Mouse (Mus musculus) liver, embryonic 15.5 days (tissue): ENCODE data around the gene Srrm3. TPM values are rescaled to one million over a fixed set of nuclear protein-coding genes. Genes with fewer than 3 reads are reported as not detected.

Experiments
- ATAC-seq: fragments of 200-750 bp; cut with Nextera tagmentation; 2 replicates; pipeline ENCODE4 v1.8.0; 2017; ENCODE audit warnings: moderate number of reproducible peaks, mild to moderate bottlenecking, moderate library complexity; ENCODE audit not compliant: insufficient read depth
- H3K27ac ChIP-seq: fragments of 300-500 bp; sonication (generic); replicated peaks from 2 replicates; pipeline ENCODE4 v1.5.1; 2015; ENCODE audit warnings: mild to moderate bottlenecking, inconsistent platforms
- H3K27me3 ChIP-seq: fragments of 300-500 bp; sonication (generic); 2 replicates; pipeline ENCODE4 v1.6.1; 2015; ENCODE audit warnings: mild to moderate bottlenecking, inconsistent platforms
- H3K36me3 ChIP-seq: fragments of 300-500 bp; sonication (generic); replicated peaks from 2 replicates; pipeline ENCODE4 v1.6.1; 2015; ENCODE audit warnings: moderate library complexity, mild to moderate bottlenecking, inconsistent platforms
- H3K4me1 ChIP-seq: fragments of 300-500 bp; sonication (generic); replicated peaks from 2 replicates; pipeline ENCODE4 v1.6.1; 2015; ENCODE audit warnings: inconsistent platforms
- H3K4me2 ChIP-seq: fragments of 300-500 bp; sonication (generic); 2 replicates; pipeline ENCODE4 v1.6.1; 2015; ENCODE audit warnings: moderate library complexity, mild to moderate bottlenecking, inconsistent platforms
- H3K4me3 ChIP-seq: fragments of 300-500 bp; sonication (generic); replicated peaks from 2 replicates; pipeline ENCODE4 v1.5.1; 2015; ENCODE audit warnings: mild to moderate bottlenecking, inconsistent platforms
- H3K9ac ChIP-seq: fragments of 300-500 bp; sonication (generic); 2 replicates; pipeline ENCODE4 v1.6.1; 2015; ENCODE audit warnings: moderate library complexity, mild to moderate bottlenecking, inconsistent platforms
- H3K9me3 ChIP-seq: fragments of 300-500 bp; sonication (generic); replicated peaks from 2 replicates; pipeline ENCODE4 v1.6.1; 2016; ENCODE audit warnings: inconsistent platforms
- WGBS: fragments of 180-500 bp; shearing (Covaris S2); methylation state at CpG from one replicate; pipeline ENCODE4 v1.1.7; 2015; ENCODE audit warnings: mixed read lengths; ENCODE audit not compliant: insufficient replicate concordance; 5-methylcytosine and 5-hydroxymethylcytosine counted together
- polyA plus RNA-seq: library from polyadenylated mRNA; unstranded; fragments of >200 nt; fragmentation: Nextera tagmentation; extraction: Ambion mirVana; gene quantifications from 2 replicates; pipeline ENCODE4 v1.2.1, GENCODE M21; 2015

The Srrm3 gene
- polyA plus RNA-seq, 1 experiment from 2014 or later = 0.02 TPM

- no peaks in the 10 kb centered on the region for H3K9me3 ChIP-seq
- no peak overlapping the region for H3K9ac ChIP-seq
- H3K4me3 ChIP-seq = no peak overlapping the region
- no peak overlapping the region for H3K4me2 ChIP-seq
- WGBS = 64% methylated on average over 5 of the region's 5 CpGs
- H3K36me3 ChIP-seq = no peaks in the 10 kb centered on the region
- no peaks in the 10 kb centered on the region; the same call in 1 of the 2 replicates for H3K4me1 ChIP-seq
- no peak overlapping the region for H3K27ac ChIP-seq
- ATAC-seq = no peak
- H3K27me3 ChIP-seq = peaks cover 86% of the 10 kb centered on the region
Observed at GRCm38 (mm10) chr5:135870505-135870904, 63.8 kb downstream of the Srrm3 start.

- H3K27ac ChIP-seq = no peak overlapping the region
- peaks cover 62% of the 10 kb centered on the region for H3K27me3 ChIP-seq
- ATAC-seq = no peak
- no peak overlapping the region for H3K4me2 ChIP-seq
- peaks cover 8% of the 10 kb centered on the region for H3K4me1 ChIP-seq
- 10% methylated on average over 16 of the region's 16 CpGs for WGBS
- H3K9me3 ChIP-seq = no peaks in the 10 kb centered on the region
- no peak overlapping the region for H3K9ac ChIP-seq
- no peak overlapping the region for H3K4me3 ChIP-seq
- H3K36me3 ChIP-seq = no peaks in the 10 kb centered on the region
Observed at GRCm38 (mm10) chr5:135872996-135873395, 66.3 kb downstream of the Srrm3 start.

- H3K27ac ChIP-seq = no peak overlapping the region
- WGBS = 29% methylated on average over 9 of the region's 9 CpGs
- no peak for ATAC-seq
- peaks cover 9% of the 10 kb centered on the region; the same call in 1 of the 2 replicates for H3K4me1 ChIP-seq
- H3K4me3 ChIP-seq = no peak overlapping the region
- H3K9ac ChIP-seq = no peak overlapping the region
- H3K36me3 ChIP-seq = no peaks in the 10 kb centered on the region
- H3K4me2 ChIP-seq = no peak overlapping the region
- no peaks in the 10 kb centered on the region for H3K9me3 ChIP-seq
- peaks cover 54% of the 10 kb centered on the region for H3K27me3 ChIP-seq
Observed at GRCm38 (mm10) chr5:135873753-135874152, 67.1 kb downstream of the Srrm3 start.

- Histone ChIP-seq H3K27me3 (peaks cover 23% of the 10 kb centered on the region), H3K36me3 (no peaks in the 10 kb centered on the region), H3K4me3 (no peak overlapping the region), H3K27ac (no peak overlapping the region), H3K9ac (no peak overlapping the region), H3K9me3 (no peaks in the 10 kb centered on the region), H3K4me1 (peaks cover 13% of the 10 kb centered on the region), H3K4me2 (peak overlapping the region; percentile 54)
- ATAC-seq = no peak
- WGBS = 9% methylated on average over 8 of the region's 8 CpGs
Observed at GRCm38 (mm10) chr5:135877180-135877579, 70.5 kb downstream of the Srrm3 start.

GRCm38 (mm10) chr5:135877831-135878231 is 71.1 kb downstream of the Srrm3 start:
- H3K4me3 ChIP-seq = peak overlapping the region; percentile 38
- H3K4me1 ChIP-seq = peaks cover 13% of the 10 kb centered on the region
- H3K27ac ChIP-seq = no peak overlapping the region
- H3K27me3 ChIP-seq = peaks cover 16% of the 10 kb centered on the region
- H3K4me2 ChIP-seq = peak overlapping the region; percentile 54
- under 1% methylated on average over 16 of the region's 16 CpGs for WGBS
- H3K9ac ChIP-seq = no peak overlapping the region
- no peak for ATAC-seq
- H3K36me3 ChIP-seq = no peaks in the 10 kb centered on the region
- H3K9me3 ChIP-seq = no peaks in the 10 kb centered on the region

GRCm38 (mm10) chr5:135879449-135880158 is 72.9 kb downstream of the Srrm3 start:
- no peaks in the 10 kb centered on the region for H3K36me3 ChIP-seq
- H3K4me3 ChIP-seq = no peak overlapping the region
- ATAC-seq = no peak
- H3K4me1 ChIP-seq = peaks cover 13% of the 10 kb centered on the region
- no peak overlapping the region for H3K9ac ChIP-seq
- 43% methylated on average over 13 of the region's 13 CpGs for WGBS
- no peak overlapping the region for H3K4me2 ChIP-seq
- peaks cover 8% of the 10 kb centered on the region for H3K27me3 ChIP-seq
- H3K9me3 ChIP-seq = no peaks in the 10 kb centered on the region
- no peak overlapping the region for H3K27ac ChIP-seq

- Histone ChIP-seq H3K27me3 (peaks cover 49% of the 10 kb centered on the region), H3K9ac (no peak overlapping the region), H3K27ac (no peak overlapping the region), H3K4me2 (no peak overlapping the region), H3K4me3 (no peak overlapping the region), H3K4me1 (peaks cover 4% of the 10 kb centered on the region; the same call in 1 of the 2 replicates), H3K9me3 (no peaks in the 10 kb centered on the region), H3K36me3 (no peaks in the 10 kb centered on the region)
- 58% methylated on average over 6 of the region's 6 CpGs for WGBS
- no peak for ATAC-seq
Observed at GRCm38 (mm10) chr5:135884641-135885040, 78.0 kb downstream of the Srrm3 start.

- Histone ChIP-seq H3K9ac (no peak within 1 kb of the TSS), H3K36me3 (no peaks in the 10 kb centered on the region), H3K4me3 (peak within 1 kb of the TSS; percentile 29), H3K27me3 (peaks cover 72% of the 10 kb centered on the region), H3K4me1 (no peaks in the 10 kb centered on the region), H3K9me3 (no peaks in the 10 kb centered on the region), H3K4me2 (peak within 1 kb of the TSS; percentile 49), H3K27ac (no peak within 1 kb of the TSS)
- WGBS = 3% methylated on average over 22 of the region's 24 CpGs
- ATAC-seq = no peak
Observed at GRCm38 (mm10) chr5:135887675-135888102, 81.0 kb downstream of the Srrm3 start, which contains the start of gene Hspb1. Gene Hspb1, plus strand, starts transcription at chr5:135887919.

GRCm38 (mm10) chr5:135888405-135889215 is 81.9 kb downstream of the Srrm3 start:
- Histone ChIP-seq H3K27me3 (peaks cover 72% of the 10 kb centered on the region), H3K9me3 (no peaks in the 10 kb centered on the region), H3K36me3 (no peaks in the 10 kb centered on the region), H3K27ac (no peak overlapping the region), H3K4me3 (no peak overlapping the region), H3K4me2 (no peak overlapping the region), H3K4me1 (no peaks in the 10 kb centered on the region), H3K9ac (no peak overlapping the region)
- ATAC-seq = no peak
- 5% methylated on average over 30 of the region's 30 CpGs for WGBS

- no peaks in the 10 kb centered on the region for H3K36me3 ChIP-seq
- no peak overlapping the region for H3K4me3 ChIP-seq
- H3K4me2 ChIP-seq = no peak overlapping the region
- no peaks in the 10 kb centered on the region for H3K4me1 ChIP-seq
- 31% methylated on average over 4 of the region's 4 CpGs for WGBS
- no peaks in the 10 kb centered on the region for H3K9me3 ChIP-seq
- no peak for ATAC-seq
- H3K27ac ChIP-seq = no peak overlapping the region
- peaks cover 61% of the 10 kb centered on the region for H3K27me3 ChIP-seq
- no peak overlapping the region for H3K9ac ChIP-seq
Observed at GRCm38 (mm10) chr5:135890323-135890722, 83.6 kb downstream of the Srrm3 start.

- Histone ChIP-seq H3K4me1 (no peaks in the 10 kb centered on the region), H3K4me3 (no peak overlapping the region), H3K27me3 (peaks cover 57% of the 10 kb centered on the region), H3K27ac (no peak overlapping the region), H3K9ac (no peak overlapping the region), H3K4me2 (no peak overlapping the region), H3K36me3 (no peaks in the 10 kb centered on the region), H3K9me3 (no peaks in the 10 kb centered on the region)
- ATAC-seq = no peak
- 51% methylated on average over 3 of the region's 3 CpGs for WGBS
Observed at GRCm38 (mm10) chr5:135890920-135891319, 84.2 kb downstream of the Srrm3 start.
